Mouse (Mus musculus): ENCODE results near the gene Fam19a5. TPM values are rescaled to one million over a fixed set of nuclear protein-coding genes. Genes with fewer than 3 reads are reported as not detected.
A peak's percentile ranks its signal among the peaks of the same experiment; 100 is the strongest.

The Fam19a5 gene
- polyA plus RNA-seq, 1 experiment from 2014 or later, result 11.1 TPM

- H3K9ac ChIP-seq, result no peak overlapping the region
- H3K4me3 ChIP-seq, result no peak overlapping the region
- no peak overlapping the region for H3K4me2 ChIP-seq
- WGBS, result 60% methylated on average over 8 of the region's 8 CpGs
- H3K4me1 ChIP-seq, result peaks cover 18% of the 10 kb centered on the region
- H3K36me3 ChIP-seq (ENCODE audit: poor library complexity, severe bottlenecking), result no peaks in the 10 kb centered on the region
- H3K9me3 ChIP-seq (replicated peaks), result no peaks in the 10 kb centered on the region
- H3K27ac ChIP-seq, result no peak overlapping the region
- no peaks in the 10 kb centered on the region for H3K27me3 ChIP-seq
- ATAC-seq, result no peak
Measured at GRCm38 (mm10) chr15:87712221-87712620, 168.1 kb downstream of the Fam19a5 start.

GRCm38 (mm10) chr15:87715037-87715676 lies 171.1 kb downstream of the Fam19a5 start:
- Histone ChIP-seq H3K27ac (no peak overlapping the region), H3K4me1 (peaks cover 18% of the 10 kb centered on the region), H3K4me2 (no peak overlapping the region), H3K9me3 (replicated peaks) (no peaks in the 10 kb centered on the region), H3K36me3 (ENCODE audit: poor library complexity, severe bottlenecking) (no peaks in the 10 kb centered on the region), H3K9ac (no peak overlapping the region), H3K4me3 (no peak overlapping the region), H3K27me3 (no peaks in the 10 kb centered on the region)
- WGBS, result 45% methylated on average over 9 of the region's 9 CpGs
- peak; percentile 43 for ATAC-seq

DNA sequence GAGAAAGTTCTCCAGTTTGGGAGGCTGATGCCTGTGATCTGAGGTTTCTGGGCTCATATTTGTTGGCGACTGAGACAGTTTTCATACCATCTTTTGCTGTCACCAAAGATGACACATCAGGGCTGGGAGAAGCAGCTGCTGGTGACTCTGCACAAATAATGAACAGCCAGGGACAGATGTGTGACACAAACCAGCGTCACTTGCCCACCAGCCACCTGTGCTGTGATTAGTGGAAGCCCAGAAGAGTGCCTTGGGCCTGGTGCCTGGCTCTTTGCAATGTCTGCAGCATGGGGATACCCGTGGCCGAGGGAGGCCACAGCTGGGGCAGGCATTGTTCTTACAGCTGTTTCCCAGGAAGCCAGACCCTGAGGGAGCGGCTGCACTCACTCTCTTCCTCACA lies 173.0 kb downstream of the Fam19a5 start:
- 75% methylated on average over 5 of the region's 5 CpGs for WGBS
- H3K9me3 ChIP-seq (replicated peaks), result no peaks in the 10 kb centered on the region
- H3K4me2 ChIP-seq, result no peak overlapping the region
- no peaks in the 10 kb centered on the region for H3K27me3 ChIP-seq
- ATAC-seq, result no peak
- no peak overlapping the region for H3K27ac ChIP-seq
- H3K9ac ChIP-seq, result no peak overlapping the region
- peaks cover 6% of the 10 kb centered on the region; the same call in 1 of the 2 replicates for H3K36me3 ChIP-seq (ENCODE audit: poor library complexity, severe bottlenecking)
- no peak overlapping the region for H3K4me3 ChIP-seq
- H3K4me1 ChIP-seq, result peaks cover 11% of the 10 kb centered on the region

- Histone ChIP-seq H3K27me3 (no peaks in the 10 kb centered on the region), H3K27ac (no peak overlapping the region), H3K9me3 (replicated peaks) (no peaks in the 10 kb centered on the region), H3K4me1 (peaks cover 12% of the 10 kb centered on the region), H3K36me3 (ENCODE audit: poor library complexity, severe bottlenecking) (peaks cover 6% of the 10 kb centered on the region; the same call in 1 of the 2 replicates), H3K4me2 (no peak overlapping the region), H3K4me3 (no peak overlapping the region), H3K9ac (no peak overlapping the region)
- WGBS, result 85% methylated on average over 5 of the region's 5 CpGs
- no peak for ATAC-seq
Measured at GRCm38 (mm10) chr15:87723455-87723986, 179.4 kb downstream of the Fam19a5 start.

DNA sequence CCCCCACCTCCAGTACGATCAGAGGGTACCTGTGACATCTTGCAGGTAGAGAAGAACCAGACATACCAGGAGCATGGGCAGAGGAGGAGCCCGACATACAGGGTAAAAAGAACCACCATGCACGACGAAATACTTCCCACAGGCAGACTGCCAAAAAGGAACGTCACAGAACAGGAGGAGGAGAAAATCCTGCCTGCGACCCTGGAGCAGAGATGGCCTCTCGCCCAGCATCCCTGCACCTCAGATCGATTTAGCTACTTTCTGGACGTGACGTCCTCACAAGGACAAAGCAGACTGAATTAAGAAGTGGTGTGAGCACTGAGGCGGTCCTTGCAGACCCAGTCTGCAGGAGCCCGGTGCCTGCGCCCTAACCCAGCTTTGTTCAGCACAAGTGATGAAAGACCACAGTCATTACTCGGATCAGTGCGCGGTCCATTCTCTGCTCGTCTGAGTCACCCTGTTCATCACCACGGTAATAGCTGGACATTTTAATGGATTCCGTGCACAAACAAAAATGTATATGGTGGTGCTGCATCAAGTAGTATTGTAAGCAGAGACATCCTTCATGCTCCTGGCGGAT lies 182.6 kb downstream of the Fam19a5 start:
- no peak for ATAC-seq

DNA sequence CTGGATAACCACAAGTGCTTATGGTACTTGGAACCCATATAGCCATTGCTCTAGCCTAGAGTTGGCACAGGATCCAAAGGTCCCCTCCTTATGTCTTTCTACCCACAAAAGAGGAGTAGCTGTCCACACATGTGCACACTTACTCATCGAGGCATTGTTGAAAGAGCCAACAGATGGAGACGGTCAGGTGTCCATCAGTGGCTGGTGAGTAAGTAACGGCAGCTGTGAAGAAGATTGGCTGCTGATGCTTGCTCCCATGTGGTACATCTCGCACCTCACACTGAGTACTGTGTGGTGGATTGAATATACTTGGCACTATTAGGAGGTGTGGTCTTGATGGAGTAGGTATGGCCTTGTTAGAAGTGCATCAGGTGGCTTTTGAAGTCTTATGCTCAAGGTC lies 192.2 kb downstream of the Fam19a5 start:
- Histone ChIP-seq H3K9me3 (replicated peaks) (no peaks in the 10 kb centered on the region), H3K36me3 (ENCODE audit: poor library complexity, severe bottlenecking) (peaks cover 14% of the 10 kb centered on the region), H3K27ac (no peak overlapping the region), H3K4me2 (no peak overlapping the region), H3K4me3 (no peak overlapping the region), H3K4me1 (no peaks in the 10 kb centered on the region), H3K9ac (no peak overlapping the region), H3K27me3 (no peaks in the 10 kb centered on the region)
- 95% methylated on average over 4 of the region's 4 CpGs for WGBS
- no peak for ATAC-seq

More for the DNA sequence above, 182.6 kb downstream of the Fam19a5 start:
- Histone ChIP-seq H3K36me3 (ENCODE audit: poor library complexity, severe bottlenecking) (peaks cover 4% of the 10 kb centered on the region; the same call in 1 of the 2 replicates), H3K4me1 (peaks cover 12% of the 10 kb centered on the region), H3K9ac (no peak overlapping the region), H3K27ac (peak overlapping the region; percentile 10; the same call in 1 of the 2 replicates), H3K9me3 (replicated peaks) (no peaks in the 10 kb centered on the region), H3K4me2 (no peak overlapping the region), H3K27me3 (no peaks in the 10 kb centered on the region), H3K4me3 (no peak overlapping the region)
- 66% methylated on average over 20 of the region's 20 CpGs for WGBS

GRCm38 (mm10) chr15:87755482-87755881 lies 211.4 kb downstream of the Fam19a5 start:
- H3K27me3 ChIP-seq, result no peaks in the 10 kb centered on the region
- no peak overlapping the region for H3K4me2 ChIP-seq
- no peak for ATAC-seq
- no peaks in the 10 kb centered on the region for H3K4me1 ChIP-seq
- H3K36me3 ChIP-seq (ENCODE audit: poor library complexity, severe bottlenecking), result peaks cover 7% of the 10 kb centered on the region; the same call in 1 of the 2 replicates
- H3K9ac ChIP-seq, result no peak overlapping the region
- H3K27ac ChIP-seq, result no peak overlapping the region; the same call in 1 of the 2 replicates
- H3K9me3 ChIP-seq (replicated peaks), result no peaks in the 10 kb centered on the region
- WGBS, result 74% methylated on average over 3 of the region's 3 CpGs
- H3K4me3 ChIP-seq, result no peak overlapping the region

GRCm38 (mm10) chr15:87765876-87766275 lies 221.8 kb downstream of the Fam19a5 start:
- Histone ChIP-seq H3K9ac (no peak overlapping the region), H3K4me1 (no peaks in the 10 kb centered on the region), H3K27me3 (no peaks in the 10 kb centered on the region), H3K27ac (no peak overlapping the region), H3K9me3 (replicated peaks) (peaks cover 11% of the 10 kb centered on the region; the same call in 1 of the 2 replicates), H3K4me3 (no peak overlapping the region), H3K4me2 (no peak overlapping the region), H3K36me3 (ENCODE audit: poor library complexity, severe bottlenecking) (peaks cover 12% of the 10 kb centered on the region; the same call in 1 of the 2 replicates)
- WGBS, result 88% methylated on average over 3 of the region's 3 CpGs
- ATAC-seq, result no peak

DNA sequence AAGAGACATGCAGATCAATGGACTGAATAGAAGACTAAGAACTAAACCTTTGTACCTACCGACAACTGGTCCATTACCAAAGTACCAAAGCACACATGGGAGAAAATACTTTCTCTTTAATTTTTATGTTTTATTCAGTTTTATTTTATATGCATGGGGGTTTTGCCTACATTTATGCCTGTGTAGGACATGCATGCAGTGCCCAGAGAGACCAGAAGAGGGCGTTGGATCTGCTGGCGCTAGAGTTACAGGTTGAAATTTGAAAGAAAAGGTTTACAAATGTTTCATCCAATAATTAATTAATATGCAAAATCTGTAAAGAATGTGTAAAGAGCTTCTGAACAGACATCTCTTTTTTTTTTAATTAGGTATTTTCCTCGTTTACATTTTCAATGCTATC lies 229.9 kb downstream of the Fam19a5 start:
- Histone ChIP-seq H3K27ac (no peak overlapping the region), H3K27me3 (no peaks in the 10 kb centered on the region), H3K9ac (no peak overlapping the region), H3K4me2 (no peak overlapping the region), H3K4me1 (no peaks in the 10 kb centered on the region), H3K36me3 (ENCODE audit: poor library complexity, severe bottlenecking) (0 out of 2 replicates have a peak, but pooled peaks cover 1% of the 10 kb centered on the region), H3K9me3 (replicated peaks) (peaks cover 2% of the 10 kb centered on the region; the same call in 1 of the 2 replicates), H3K4me3 (no peak overlapping the region)
- ATAC-seq, result no peak
- 66% methylated on average over 4 of the region's 4 CpGs for WGBS

GRCm38 (mm10) chr15:87783331-87783730 lies 239.2 kb downstream of the Fam19a5 start:
- WGBS, result 86% methylated on average over 2 of the region's 2 CpGs
- no peaks in the 10 kb centered on the region for H3K36me3 ChIP-seq (ENCODE audit: poor library complexity, severe bottlenecking)

DNA sequence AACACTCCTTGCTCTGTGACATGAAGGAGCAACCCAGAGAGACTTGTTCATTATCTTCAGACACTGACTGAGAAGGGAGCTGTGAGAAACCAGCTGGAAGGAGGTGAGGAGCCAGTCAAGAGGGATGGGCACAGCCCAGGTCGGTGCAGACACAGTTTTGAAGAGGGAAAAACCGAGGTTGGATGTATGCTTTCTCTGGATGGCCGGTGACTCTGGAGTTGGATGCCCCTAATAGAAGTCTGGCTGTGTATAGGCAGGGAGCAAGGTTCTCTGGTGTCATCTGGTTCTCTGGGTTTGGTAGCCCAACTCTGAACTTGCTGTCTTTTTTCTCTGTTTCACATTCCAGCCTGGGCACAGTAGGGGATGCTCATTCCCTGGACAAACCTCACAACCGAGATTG lies 245.6 kb downstream of the Fam19a5 start:
- 89% methylated on average over 4 of the region's 4 CpGs for WGBS
- Histone ChIP-seq H3K9me3 (replicated peaks) (no peaks in the 10 kb centered on the region), H3K4me2 (no peak overlapping the region), H3K27ac (no peak overlapping the region), H3K9ac (no peak overlapping the region), H3K27me3 (no peaks in the 10 kb centered on the region), H3K36me3 (ENCODE audit: poor library complexity, severe bottlenecking) (no peaks in the 10 kb centered on the region), H3K4me1 (0 out of 2 replicates have a peak, but pooled peaks cover 3% of the 10 kb centered on the region), H3K4me3 (no peak overlapping the region)
- no peak for ATAC-seq

More at GRCm38 (mm10) chr15:87783331-87783730, 239.2 kb downstream of the Fam19a5 start:
- Histone ChIP-seq H3K4me2 (no peak overlapping the region), H3K9me3 (replicated peaks) (no peaks in the 10 kb centered on the region), H3K27me3 (no peaks in the 10 kb centered on the region), H3K4me3 (no peak overlapping the region), H3K27ac (no peak overlapping the region), H3K9ac (no peak overlapping the region), H3K4me1 (0 out of 2 replicates have a peak, but pooled peaks cover 3% of the 10 kb centered on the region)
- no peak for ATAC-seq

- Histone ChIP-seq H3K4me3 (no peak overlapping the region), H3K4me2 (no peak overlapping the region), H3K9me3 (replicated peaks) (no peaks in the 10 kb centered on the region), H3K4me1 (no peaks in the 10 kb centered on the region), H3K9ac (no peak overlapping the region), H3K27me3 (no peaks in the 10 kb centered on the region), H3K36me3 (ENCODE audit: poor library complexity, severe bottlenecking) (no peaks in the 10 kb centered on the region), H3K27ac (no peak overlapping the region)
- WGBS, result 87% methylated on average over 3 of the region's 3 CpGs
- no peak for ATAC-seq
Measured at GRCm38 (mm10) chr15:87793661-87794060, 249.6 kb downstream of the Fam19a5 start.
